Mouse (Mus musculus) MEL-GATA-1-ER (cell line): ENCODE results near the gene Cd19.

Experiments used
- DNase-seq: peaks from one replicate; pipeline ENCODE4 v3.0.0-alpha.2; 2012; ENCODE audit warnings: low read depth; ENCODE audit errors: extremely low read depth

Cd19 gene

DNA sequence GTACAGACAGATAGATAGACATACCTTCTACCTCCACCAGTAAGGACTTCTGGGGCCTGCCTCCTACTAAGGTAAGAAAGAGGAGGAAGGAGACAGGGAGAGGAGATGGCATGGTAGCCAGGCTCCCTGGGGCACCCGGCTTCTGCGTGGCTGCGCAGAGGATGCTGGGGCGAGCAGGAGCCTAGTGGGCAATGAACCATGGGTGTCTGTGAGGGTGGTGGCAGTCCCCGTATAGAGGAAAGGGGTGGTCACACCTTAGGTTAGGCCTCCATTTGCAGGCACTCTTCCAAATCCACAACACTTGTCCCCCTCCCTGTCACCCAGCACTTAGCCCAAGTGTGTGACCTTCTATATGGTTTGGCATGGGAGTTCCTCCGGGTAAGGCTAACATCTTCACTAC lies at the start of gene Cd19:
Gene Cd19, minus strand, starts transcription at position 165 of the 400 bp plus-strand sequence.
- DNase-seq = no peak

DNA sequence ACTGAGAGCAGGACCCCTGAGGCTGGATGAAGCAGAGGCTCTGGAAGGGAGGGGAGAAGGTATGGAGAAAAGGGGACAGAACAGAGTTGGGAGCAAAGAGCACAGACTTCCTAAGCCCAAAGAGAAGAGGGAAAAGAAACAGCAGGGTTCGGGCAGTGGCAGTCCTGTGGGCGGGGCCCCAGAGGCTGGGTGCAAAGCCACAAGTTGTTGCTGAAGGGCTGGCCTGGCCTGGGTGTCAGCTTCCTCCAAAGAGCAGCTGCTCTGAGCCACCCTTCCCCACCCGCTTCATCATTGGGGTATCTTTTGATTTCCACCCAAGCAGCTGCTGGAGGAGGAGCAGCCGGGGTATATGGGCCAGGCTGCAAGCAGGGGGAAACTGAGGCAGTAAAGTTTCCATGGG lies 49.4 kb upstream of the Cd19 start:
- no peak for DNase-seq

DNA sequence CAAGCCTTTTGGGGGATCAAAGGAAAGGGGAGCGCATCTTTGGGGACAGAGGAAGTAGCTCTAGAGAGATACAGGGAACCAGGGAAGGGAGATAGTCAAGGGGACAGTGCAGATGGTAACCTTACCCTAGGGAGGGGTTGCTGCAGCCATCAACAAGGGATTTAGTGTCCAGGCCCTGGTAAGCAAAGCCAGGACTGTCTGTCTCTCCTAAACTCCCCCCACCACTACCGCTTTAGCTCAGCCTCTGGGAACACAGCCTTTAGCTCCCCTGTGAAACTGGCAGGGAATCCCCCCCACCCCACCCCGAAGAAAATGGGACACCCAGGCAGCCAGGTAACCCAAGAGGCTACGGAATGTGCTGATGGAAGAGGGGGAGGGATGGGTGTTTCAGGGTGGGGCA lies 48.9 kb upstream of the Cd19 start:
- no peak for DNase-seq

- no peak for DNase-seq
Measured at GRCm38 (mm10) chr7:126463004-126463403, 48.3 kb upstream of the Cd19 start, which contains the start of gene Atp2a1. TSS of gene Atp2a1 (minus strand) at chr7:126463108.

DNA sequence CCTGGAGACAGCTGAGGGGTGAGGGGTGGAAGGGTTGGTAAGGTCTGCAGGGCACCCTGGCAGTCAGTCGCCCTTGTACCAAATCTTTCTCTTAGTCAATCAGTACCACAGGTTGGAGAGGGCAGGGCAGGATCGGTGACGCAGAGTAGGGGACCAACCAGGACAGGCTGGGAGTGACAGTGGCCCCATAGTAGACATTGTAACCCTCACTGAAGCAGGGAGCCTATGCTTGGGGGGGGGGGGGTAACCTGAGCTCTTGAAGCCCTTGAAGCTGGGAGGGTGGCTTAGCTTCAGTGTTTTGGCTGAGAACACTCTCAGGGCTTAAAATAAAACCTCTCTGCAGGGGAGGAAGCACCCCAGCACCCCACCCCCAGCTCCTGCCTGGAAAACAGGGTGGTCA lies 46.9 kb upstream of the Cd19 start:
- no peak for DNase-seq

DNA sequence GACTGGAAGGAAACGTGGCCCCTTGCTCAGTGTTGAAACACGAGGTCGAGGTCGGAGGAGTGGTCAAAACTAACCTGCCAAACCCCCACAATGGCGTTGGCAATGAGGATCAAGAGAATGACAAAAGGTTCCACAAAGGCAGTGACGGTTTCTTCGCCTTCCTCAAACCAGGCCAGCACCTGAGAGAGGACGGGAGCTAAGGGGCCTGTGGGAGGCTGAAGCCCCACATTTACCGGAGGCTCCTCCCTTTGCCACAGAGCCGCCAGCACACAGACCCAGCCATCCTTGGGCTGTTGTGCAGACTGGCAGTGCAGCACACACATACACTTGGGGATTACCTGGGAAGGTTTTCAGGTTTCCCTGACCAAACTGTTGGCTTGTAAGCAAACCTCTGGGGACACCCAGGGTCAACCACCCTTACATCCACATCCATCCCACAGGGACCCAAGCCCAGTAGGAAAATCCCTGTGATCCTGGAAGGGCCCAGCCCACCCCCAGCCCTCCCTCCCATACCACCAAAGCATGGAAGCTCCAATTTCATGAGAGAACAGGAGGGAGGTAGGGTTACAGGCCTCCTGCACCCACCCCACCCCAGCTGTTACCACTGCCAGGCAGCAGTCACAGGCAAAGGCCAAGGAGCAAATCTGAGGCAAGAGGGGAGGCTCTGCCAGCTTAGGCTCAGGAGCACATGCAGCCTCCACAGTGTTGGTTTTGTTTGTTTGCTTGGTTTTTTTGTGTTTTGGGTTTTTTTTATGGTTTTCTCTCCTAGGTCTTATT lies 46.1 kb upstream of the Cd19 start:
- no peak for DNase-seq

GRCm38 (mm10) chr7:126458844-126459618 lies 44.3 kb upstream of the Cd19 start:
- DNase-seq = no peak

- DNase-seq = no peak
Measured at GRCm38 (mm10) chr7:126458225-126458624, 43.5 kb upstream of the Cd19 start.

DNA sequence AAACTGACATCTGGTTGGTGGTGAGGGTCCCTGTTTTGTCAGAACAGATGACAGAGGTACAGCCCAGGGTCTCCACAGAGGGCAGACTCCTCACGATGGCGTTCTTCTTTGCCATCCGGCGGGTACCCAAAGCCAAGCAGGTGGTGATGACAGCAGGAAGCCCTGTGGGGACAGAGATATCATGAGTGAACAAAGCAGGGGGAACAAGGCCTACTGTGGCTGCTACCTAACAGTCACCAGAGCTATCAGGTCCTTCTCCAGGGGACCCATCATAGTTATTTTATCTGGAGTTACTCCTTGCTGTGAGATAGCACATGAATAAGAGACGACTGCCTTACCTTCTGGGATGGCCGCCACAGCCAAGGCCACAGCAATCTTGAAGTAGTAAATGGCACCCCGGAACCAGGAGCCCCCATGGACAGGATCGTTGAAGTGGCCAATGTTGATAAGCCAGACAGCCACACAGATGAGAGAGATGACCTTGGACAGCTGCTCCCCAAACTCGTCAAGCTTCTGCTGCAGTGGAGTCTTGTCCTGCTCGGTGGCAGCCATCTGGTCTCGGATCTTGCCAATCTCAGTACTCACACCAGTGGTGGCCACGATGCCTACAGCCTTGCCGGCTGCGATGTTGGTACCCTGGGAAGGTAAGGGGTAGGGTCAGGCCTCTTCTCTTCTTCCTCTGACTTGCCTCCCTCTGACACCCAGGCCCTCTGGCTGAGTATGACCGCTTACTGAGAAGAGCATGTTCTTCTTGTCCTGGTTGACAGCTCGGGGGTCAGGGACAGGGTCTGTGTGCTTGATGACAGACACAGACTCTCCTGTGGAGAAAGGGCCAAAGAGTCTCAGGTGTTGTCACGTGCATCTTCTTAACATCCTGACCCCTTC lies 41.9 kb upstream of the Cd19 start:
- peak; percentile 78 for DNase-seq

GRCm38 (mm10) chr7:126455242-126455641 lies 40.6 kb upstream of the Cd19 start:
- DNase-seq = no peak

DNA sequence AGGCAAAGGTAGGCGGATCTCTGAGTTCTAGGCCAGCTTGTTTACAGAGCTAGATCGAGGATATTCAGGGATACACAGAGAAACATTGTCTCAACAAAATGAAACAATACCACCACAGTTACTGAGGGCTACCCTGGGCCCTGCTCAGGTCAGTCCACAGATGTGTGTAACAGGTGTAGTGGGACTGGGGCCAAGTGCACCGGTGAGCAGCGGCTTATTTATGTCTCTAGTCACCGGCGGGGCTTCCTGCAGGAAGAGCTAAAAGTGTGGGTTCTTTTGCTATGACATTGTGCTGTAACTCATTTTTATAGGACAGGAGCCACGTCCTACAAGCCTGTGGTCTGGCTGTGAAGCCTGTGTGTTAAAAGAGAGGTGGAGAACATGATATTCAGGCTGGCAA lies 39.2 kb upstream of the Cd19 start:
- DNase-seq = no peak

DNA sequence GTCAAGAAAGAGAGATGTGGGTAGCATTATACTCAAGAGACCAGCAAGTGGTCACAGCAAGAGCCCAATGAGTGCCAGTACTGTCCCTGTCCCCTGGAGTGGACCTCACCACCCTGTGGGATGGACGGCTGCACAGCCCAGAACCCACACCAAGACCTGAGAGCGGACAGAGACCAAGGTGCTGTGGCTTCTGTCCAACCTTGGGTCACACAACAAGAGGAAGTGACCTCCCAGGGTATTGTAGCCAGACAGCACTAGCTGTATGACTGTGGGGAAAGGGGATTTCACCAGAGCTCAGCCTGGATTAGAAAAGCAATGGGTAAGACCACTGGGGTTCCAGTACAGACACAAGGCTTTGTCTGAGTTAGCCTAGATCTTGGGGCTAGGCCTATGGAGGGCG lies 37.6 kb upstream of the Cd19 start:
- no peak for DNase-seq

DNA sequence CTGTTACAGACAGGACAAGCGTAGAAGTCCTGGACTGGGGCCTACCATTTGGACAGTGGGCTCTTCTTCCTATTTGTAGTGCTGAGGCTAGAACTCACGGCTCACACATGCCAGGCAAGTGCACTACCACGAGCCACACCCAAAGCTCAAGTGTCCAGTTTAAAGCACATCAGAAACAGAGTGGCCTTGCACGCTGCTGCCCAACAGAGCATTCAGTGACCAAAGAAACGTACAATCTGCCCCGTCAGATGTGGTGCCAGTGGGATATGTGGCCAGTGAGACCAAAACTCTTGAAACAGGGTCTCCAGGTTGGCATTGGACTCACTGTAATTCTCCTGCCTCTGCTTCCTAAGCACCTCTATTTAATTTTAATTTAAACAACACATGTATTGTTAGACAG lies 36.0 kb upstream of the Cd19 start:
- DNase-seq = no peak

GRCm38 (mm10) chr7:126449991-126450390 lies 35.3 kb upstream of the Cd19 start:
- DNase-seq = no peak

GRCm38 (mm10) chr7:126448481-126448880 lies 33.8 kb upstream of the Cd19 start:
- DNase-seq = no peak

GRCm38 (mm10) chr7:126446217-126446616 lies 31.5 kb upstream of the Cd19 start:
- no peak for DNase-seq

GRCm38 (mm10) chr7:126445104-126445815 lies 30.6 kb upstream of the Cd19 start:
- DNase-seq = no peak

DNA sequence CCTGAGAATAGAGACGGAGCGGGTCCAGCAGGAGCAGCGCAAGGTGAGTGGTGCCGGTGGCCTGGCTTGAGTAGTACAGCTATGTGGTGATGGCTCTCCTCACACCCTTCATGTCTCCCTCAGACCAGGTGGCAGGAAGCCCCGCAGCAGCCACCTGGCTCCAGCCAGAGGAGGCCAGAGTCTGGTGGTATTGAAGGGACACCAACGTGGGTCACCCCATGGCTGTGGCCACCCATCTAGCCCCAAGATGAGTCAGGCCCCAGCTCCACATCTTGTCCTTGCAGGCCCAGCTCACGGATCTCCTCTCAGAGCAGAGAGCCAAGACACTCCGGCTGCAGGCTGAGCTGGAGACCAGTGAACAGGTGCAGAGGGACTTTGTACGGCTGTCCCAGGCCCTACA lies 29.8 kb upstream of the Cd19 start:
- no peak for DNase-seq

- no peak for DNase-seq
Measured at GRCm38 (mm10) chr7:126443997-126444396, 29.3 kb upstream of the Cd19 start.

- DNase-seq = no peak
Measured at GRCm38 (mm10) chr7:126440134-126440533, 25.4 kb upstream of the Cd19 start.

DNA sequence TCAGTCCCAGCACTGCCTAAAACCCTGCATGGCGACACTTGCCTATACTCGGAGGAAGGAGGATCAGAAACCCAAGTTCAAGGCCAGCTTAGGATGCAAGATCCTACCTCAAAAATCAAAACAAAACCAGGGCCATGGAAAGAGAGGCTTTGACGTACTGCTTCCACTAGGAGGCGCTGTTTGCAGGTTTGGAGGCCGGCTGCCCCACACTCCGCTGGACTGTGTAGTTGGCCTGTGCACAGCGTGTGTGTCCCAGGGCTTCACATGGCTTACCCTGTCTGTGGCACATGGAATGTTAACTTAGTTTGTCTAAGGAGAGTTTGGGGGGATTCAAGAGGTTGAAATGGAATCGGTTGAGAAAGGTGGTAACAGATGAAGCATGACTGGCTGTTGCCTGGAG lies 22.2 kb upstream of the Cd19 start:
- no peak for DNase-seq
